Mouse (Mus musculus) urinary bladder, postnatal 25 days (tissue): ENCODE measurements around the gene Ttll11.

Experiments
- DNase-seq: peaks from one replicate; pipeline ENCODE4 v3.0.0; 2022; ENCODE audit warnings: low spot score

Gene Ttll11

GRCm38 (mm10) chr2:35899712-35900111 lies 80.0 kb downstream of the Ttll11 start:
- no peak for DNase-seq

- DNase-seq, result no peak
These were observed 80.6 kb downstream of the Ttll11 start for GRCm38 (mm10) chr2:35899135-35899474.

- DNase-seq, result no peak
These were observed 81.1 kb downstream of the Ttll11 start for GRCm38 (mm10) chr2:35898425-35899134.

- DNase-seq, result no peak
These were observed 82.6 kb downstream of the Ttll11 start for GRCm38 (mm10) chr2:35897125-35897524.

GRCm38 (mm10) chr2:35894512-35894911 lies 85.2 kb downstream of the Ttll11 start:
- DNase-seq, result no peak

GRCm38 (mm10) chr2:35890635-35891034 lies 89.1 kb downstream of the Ttll11 start:
- no peak for DNase-seq

- no peak for DNase-seq
These were observed 89.9 kb downstream of the Ttll11 start for GRCm38 (mm10) chr2:35889776-35890175.

GRCm38 (mm10) chr2:35884296-35884695 lies 95.4 kb downstream of the Ttll11 start:
- DNase-seq, result no peak

GRCm38 (mm10) chr2:35882336-35882987 lies 97.3 kb downstream of the Ttll11 start:
- DNase-seq, result no peak

- no peak for DNase-seq
These were observed 97.8 kb downstream of the Ttll11 start for GRCm38 (mm10) chr2:35881896-35882295.

- no peak for DNase-seq
These were observed 99.4 kb downstream of the Ttll11 start for GRCm38 (mm10) chr2:35880362-35880761.

- DNase-seq, result no peak
These were observed 99.8 kb downstream of the Ttll11 start for GRCm38 (mm10) chr2:35879887-35880286.

GRCm38 (mm10) chr2:35878506-35878905 lies 101.2 kb downstream of the Ttll11 start:
- DNase-seq, result no peak

GRCm38 (mm10) chr2:35875572-35875971 lies 104.1 kb downstream of the Ttll11 start:
- no peak for DNase-seq

GRCm38 (mm10) chr2:35874421-35874820 lies 105.3 kb downstream of the Ttll11 start:
- DNase-seq, result no peak

- DNase-seq, result no peak
These were observed 110.5 kb downstream of the Ttll11 start for GRCm38 (mm10) chr2:35869165-35869564.

- no peak for DNase-seq
These were observed 116.4 kb downstream of the Ttll11 start for GRCm38 (mm10) chr2:35863284-35863683.

GRCm38 (mm10) chr2:35861185-35861584 lies 118.5 kb downstream of the Ttll11 start:
- DNase-seq, result no peak

- DNase-seq, result no peak
These were observed 119.3 kb downstream of the Ttll11 start for GRCm38 (mm10) chr2:35860394-35860744.

- DNase-seq, result no peak
These were observed 119.9 kb downstream of the Ttll11 start for GRCm38 (mm10) chr2:35859708-35860393.

- no peak for DNase-seq
These were observed 121.4 kb downstream of the Ttll11 start for GRCm38 (mm10) chr2:35858281-35858680.

- DNase-seq, result no peak
These were observed 122.8 kb downstream of the Ttll11 start for GRCm38 (mm10) chr2:35856901-35857300.

- DNase-seq, result no peak
These were observed 124.8 kb downstream of the Ttll11 start for GRCm38 (mm10) chr2:35854877-35855276.
